Mouse (Mus musculus) ZHBTc4 (cell line): ENCODE data around the gene Serpine2.
A peak's percentile ranks its signal among the peaks of the same experiment; 100 is the strongest.

Experiments used
- DNase-seq: peaks from one replicate; pipeline ENCODE4 v3.0.0-alpha.2; 2011; ENCODE audit warnings: low read depth, low spot score

Gene Serpine2

GRCm38 (mm10) chr1:79815446-79815845 is 45.5 kb downstream of the Serpine2 start:
- no peak for DNase-seq

- no peak for DNase-seq
Observed at GRCm38 (mm10) chr1:79809447-79809846, 51.5 kb downstream of the Serpine2 start.

GRCm38 (mm10) chr1:79806865-79807264 is 54.1 kb downstream of the Serpine2 start:
- DNase-seq: no peak

DNA sequence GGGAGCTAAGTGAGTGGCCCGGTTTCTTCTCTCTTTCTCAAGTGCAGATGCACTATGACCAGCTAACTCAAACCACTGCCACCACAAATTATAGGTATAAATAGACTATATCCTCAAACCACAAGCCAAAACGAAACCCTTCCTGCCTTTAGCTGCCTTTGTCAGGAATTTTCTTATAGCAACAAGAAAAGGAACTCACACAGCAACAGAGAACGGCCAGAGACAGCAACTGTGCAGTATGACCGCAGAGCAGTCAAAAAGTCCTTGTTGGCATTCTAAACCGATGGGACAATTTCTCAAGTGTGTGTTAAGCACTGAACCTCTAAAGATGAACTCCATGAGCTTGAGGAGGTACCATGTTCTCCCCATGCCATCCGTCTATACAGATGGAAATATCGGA is 57.4 kb downstream of the Serpine2 start:
- no peak for DNase-seq

GRCm38 (mm10) chr1:79802858-79803427 is 58.0 kb downstream of the Serpine2 start:
- DNase-seq: no peak

GRCm38 (mm10) chr1:79797084-79797483 is 63.9 kb downstream of the Serpine2 start:
- DNase-seq: no peak

- no peak for DNase-seq
Observed at GRCm38 (mm10) chr1:79786267-79786927, 74.6 kb downstream of the Serpine2 start.

DNA sequence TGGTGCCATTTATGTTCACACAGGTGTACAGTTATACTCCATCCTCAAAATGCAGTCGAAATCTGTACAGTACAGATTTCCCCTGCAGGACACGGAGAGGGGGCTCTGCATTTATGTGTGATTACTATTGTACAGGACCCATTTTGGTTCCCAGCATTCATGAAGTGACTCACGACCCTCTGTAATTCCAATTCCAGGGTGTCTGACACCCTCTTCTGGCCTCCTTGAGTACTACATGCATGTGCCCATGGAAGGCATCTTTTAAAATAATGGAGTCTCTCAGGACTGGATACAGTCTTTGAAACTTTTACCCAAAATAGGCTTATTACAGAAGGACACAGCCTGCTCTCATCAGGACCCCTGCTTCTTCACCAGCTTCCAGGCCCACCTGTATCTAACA is 78.5 kb downstream of the Serpine2 start:
- DNase-seq: peak; percentile 66

DNA sequence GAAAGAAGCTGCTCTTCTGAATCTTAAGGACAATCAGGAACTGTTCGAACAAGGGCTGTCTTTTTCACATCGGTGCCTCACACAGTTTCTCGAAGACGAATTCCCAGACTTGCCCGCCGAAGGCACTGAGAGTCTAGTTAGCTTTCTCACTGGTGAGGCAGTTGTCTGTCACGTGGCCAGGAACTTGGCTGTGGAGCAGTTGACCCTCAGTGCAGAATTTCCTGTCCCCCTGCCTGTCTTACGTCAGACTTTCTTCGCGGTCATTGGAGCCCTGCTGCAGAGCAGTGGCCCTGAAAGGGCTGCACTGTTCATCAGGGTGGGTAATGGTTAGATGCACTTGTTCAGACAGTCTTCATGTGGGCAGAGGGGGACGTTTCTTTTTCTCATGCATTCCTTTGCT is 83.0 kb downstream of the Serpine2 start:
- DNase-seq: no peak

DNA sequence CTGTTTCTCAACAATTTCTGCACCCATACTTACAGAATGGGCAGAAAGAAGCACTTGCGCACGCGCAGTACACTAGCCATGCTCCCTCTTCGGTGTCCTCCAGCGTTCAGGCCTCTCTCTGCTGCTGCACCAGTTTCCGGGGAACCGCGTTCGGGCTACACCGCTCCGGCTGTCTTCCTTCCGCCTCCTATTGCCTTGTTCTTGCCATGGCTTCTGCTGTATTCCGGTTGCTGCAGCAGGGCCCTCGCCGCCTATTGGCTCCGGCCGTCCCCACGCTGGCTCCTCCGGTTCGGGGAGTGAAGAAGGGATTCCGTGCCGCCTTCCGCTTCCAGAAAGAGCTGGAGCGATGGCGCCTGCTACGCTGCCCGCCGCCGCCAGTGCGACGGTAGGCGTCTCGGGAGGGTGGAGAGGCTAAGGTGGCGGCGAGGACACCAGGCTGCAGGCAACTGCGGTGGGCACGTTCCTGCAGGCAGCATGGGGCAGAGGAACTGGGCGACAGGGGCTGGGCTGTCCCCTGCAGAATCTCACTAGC is 85.0 kb downstream of the Serpine2 start, which contains the start of the genes Mrpl44 and Wdfy1:
Gene Mrpl44, plus strand, starts transcription at position 92 of the 532 bp plus-strand sequence.
Gene Wdfy1, minus strand, starts transcription at position 217 of the 532 bp plus-strand sequence.
- peak; percentile 96 for DNase-seq

GRCm38 (mm10) chr1:79774164-79774780 is 86.7 kb downstream of the Serpine2 start:
- no peak for DNase-seq

- no peak for DNase-seq
Observed at GRCm38 (mm10) chr1:79768231-79768630, 92.7 kb downstream of the Serpine2 start.

DNA sequence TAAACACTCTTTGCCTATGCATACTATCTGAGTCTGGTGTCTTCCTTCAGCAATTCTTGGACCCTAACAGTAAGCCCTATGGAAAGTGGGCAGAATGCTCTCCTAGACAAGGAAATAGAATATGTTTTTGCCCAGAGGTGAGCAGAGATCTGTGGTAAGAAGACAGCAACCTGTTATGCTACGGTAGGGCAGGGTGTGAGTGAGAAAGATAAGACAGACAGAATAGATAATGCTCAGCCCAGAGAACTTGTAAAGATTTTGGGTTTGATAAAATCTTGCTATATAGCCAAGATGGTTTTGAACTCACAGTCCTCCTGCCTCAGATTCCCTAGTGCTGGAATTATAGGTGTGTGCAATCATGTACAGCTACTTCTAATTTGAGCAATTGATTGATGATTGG is 96.5 kb downstream of the Serpine2 start:
- no peak for DNase-seq

DNA sequence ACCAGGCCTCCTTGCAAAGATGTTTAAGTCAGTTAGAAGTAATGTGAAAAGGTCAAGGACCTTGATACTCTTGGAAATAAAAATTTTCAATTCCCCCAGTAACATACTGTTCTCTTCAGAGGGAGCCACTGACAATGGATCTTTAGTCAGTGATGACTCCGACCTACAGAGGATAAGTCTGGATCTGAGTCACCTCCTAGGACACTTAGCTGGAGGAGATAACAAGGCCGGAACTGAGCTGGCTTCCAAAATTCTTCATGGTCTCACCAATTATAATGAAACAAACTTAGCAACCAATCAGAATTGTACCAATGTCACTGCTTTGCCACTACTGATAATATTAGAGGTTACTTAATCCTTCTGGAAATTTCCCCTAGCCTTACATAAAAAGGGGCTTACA is 96.9 kb downstream of the Serpine2 start:
- no peak for DNase-seq

DNA sequence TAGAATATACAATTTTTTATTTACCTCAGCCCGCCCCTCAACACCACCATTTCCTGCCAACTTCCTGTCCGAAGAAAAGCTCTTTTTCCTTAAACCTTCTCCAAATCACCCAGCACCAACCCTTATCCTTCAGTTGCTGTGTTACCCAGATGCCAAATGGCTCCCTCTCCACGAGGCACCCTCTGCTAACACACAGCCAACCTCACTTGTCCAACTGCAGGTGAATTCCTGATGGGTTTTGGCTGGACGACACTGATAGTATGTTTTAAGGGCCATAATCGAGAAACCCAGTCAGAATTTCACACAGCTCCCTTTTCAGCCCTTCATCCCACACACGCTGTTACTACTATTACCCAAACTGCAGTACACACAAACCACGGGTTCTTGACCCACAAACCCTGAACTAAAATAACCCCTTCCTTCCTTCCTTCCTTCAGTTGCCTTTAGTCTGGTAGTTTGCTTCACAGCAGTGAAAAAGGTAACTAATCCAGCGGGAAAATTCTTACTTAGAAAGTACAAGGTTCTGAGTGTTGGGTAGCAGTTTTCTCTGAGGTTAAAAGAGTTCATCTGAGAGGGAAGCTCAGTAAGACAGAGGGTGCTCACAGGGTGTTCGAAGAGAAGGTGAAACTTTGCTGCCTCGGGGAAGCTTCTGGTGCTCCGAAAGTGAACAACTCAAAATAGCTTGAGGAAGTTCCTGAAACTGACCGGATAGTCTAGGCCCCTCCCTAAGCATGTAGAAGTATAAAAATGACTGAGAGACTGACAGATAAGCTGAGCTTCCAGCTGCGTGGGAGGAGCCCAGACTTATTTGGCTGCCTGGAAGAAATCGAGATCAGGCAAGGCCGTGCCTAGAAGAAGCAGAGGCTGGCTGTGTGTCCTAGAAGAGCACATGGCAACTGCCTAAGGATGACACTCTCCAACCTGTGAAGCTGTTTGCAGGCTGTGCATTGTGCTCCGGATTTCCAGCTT is 98.4 kb downstream of the Serpine2 start:
- no peak for DNase-seq

GRCm38 (mm10) chr1:79761917-79762271 is 99.1 kb downstream of the Serpine2 start:
- no peak for DNase-seq

DNA sequence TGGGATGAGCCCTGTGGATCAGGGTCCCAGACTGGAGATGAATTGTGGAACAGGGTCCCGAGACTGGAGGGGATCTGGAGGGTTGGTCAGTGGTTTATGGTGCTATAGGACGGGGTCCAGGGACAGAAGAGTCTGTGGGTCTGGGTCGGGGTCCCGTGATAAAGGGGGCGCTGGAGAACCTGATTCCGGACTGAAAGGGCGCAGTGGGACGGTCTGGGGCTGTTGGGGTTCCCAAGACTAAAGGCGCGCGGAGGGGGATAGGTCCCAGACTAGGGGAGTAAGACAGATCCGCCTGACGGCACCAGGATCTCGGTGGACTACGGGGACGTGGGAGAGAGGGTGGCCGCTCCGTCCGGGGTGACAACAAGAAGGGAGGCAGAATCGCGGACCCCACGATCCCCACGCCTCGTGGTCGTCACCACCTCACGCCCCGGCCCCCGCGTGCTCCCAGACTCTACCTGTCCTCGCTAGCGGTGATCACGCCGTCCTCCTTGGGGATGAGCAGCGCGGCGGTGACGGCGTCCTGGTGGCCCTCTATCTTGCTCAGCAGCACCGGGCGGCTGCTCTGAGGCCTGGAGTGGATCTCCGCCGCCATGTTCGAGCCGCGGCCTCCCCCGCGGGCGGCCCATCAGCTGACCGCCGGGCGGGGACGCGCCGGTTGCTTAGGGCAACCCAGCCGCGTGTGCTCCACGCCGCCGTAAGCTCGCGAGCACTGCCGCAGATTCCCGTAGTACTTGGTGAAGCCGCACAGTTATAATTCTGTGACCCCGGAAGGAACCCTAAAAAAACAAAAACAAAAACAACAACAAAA is 99.7 kb downstream of the Serpine2 start:
- DNase-seq: peak; percentile 87

DNA sequence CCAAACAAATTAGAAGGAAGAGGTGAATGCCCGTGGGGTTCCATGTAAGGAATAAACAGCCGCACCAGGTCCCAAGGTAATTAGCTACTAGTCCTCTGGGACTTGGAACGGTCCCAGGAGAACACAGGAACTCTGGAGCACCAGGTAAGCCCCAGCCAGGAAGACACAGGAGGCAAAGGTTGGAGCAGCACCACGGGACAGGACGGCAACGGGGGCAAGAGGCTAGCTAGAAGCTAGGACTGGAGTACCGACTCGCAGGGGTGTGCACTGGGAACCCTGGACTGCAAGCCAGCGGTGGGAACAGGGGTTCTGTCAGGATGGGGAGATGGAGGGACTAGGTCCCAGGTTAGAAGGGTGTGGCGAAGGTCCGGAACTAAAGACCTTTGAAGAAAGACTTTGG is 100.3 kb downstream of the Serpine2 start:
- peak; percentile 42 for DNase-seq

DNA sequence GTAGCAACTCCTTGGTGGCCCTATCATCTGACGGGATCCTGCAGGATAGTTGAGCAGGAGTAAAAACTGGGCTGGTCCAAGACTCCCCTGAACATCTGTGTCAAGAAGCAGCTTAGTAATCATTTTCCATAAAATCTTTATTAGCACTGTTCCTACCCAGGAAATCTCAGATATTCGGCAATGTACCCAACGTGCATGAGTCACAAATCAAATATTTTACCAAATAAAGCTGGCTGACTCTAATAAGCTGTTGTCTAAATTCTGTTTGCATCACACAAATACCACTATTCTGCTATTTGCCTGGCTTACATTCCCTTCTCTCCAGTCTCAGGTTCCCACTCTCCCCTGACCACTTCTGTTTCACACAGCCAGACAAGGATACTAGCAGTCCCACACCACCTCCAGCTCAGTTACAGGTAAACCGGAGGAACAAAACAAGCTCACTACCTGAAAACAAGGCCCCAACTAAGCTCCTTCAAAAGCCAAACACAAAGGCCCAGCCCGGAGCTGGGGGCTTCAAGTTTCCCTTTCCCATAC is 101.5 kb downstream of the Serpine2 start:
- no peak for DNase-seq

DNA sequence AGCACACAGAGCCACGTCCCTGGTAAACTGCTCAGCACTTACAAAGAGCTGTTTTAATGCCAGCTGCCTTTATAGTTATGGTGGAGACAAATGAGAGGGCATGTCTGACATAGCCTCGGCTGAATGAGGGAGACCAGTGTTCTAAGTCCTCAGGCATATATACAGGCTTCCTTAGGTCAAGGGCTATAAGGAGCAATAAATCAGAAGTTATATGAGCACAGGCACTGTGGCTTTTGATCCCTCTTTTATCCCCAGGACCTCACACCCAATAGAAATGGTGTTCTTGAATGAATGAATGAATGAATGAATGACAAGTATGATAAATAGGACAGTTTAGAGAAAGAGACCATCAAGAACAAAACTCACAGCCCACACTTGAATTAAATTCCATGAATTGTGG is 102.0 kb downstream of the Serpine2 start:
- DNase-seq: no peak

DNA sequence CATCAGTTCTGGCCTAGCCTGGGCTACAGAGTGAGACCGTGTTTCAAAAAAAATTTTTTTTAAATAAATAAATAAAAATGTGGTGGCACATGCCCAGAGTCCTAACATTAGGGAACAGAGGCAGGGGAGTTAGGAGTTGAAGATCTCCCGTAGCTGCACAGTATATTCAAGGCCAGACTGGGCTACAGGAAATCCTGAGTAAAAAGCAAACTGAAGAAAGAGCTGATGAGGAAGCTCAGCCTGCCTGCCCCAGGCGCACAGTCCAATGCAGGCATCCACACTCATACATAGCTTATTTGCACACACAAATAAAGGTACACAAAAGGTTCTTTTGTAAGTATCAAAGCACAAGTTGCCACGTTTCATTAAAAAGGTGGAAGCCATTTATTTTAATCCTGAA is 103.4 kb downstream of the Serpine2 start:
- DNase-seq: no peak
